Mouse (Mus musculus) cortical plate, adult 2 months (tissue): Measurements from ENCODE around the gene Cst3. TPM values are rescaled to one million over a fixed set of nuclear protein-coding genes. Genes with fewer than 3 reads are reported as not detected.

Experiments used
- H3K27ac ChIP-seq: fragments of 200-500 bp; 2 replicates; pipeline ENCODE4 v1.5.1; 2012; ENCODE audit warnings: low read length, control low read depth, inconsistent platforms; ENCODE audit not compliant: insufficient read depth
- H3K4me1 ChIP-seq: fragments of 200-500 bp; 2 replicates; pipeline ENCODE4 v1.6.1; 2011; ENCODE audit warnings: low read length; ENCODE audit not compliant: control insufficient read depth, insufficient read depth
- H3K4me3 ChIP-seq: fragments of 200-500 bp; 2 replicates; pipeline ENCODE4 v1.5.1; 2011; ENCODE audit warnings: mild to moderate bottlenecking, low read length, control low read depth; ENCODE audit not compliant: insufficient read depth
- CTCF ChIP-seq: fragments of 200-500 bp; IDR thresholded peaks from 2 replicates; pipeline ENCODE4 v1.5.1; 2011; ENCODE audit warnings: mild to moderate bottlenecking, control low read depth, low read length; ENCODE audit not compliant: insufficient read depth; ENCODE audit errors: extremely low read depth
- POLR2A ChIP-seq: fragments of 200-500 bp; IDR thresholded peaks from 2 replicates; pipeline ENCODE4 v1.6.1; 2011; ENCODE audit warnings: mild to moderate bottlenecking, low read length, control low read depth; ENCODE audit not compliant: insufficient read depth; ENCODE audit errors: extremely low read depth
- polyA plus RNA-seq: library from polyadenylated mRNA; depleted of rRNA; stranded (reverse); fragments of >200 nt; gene quantifications from 2 replicates; pipeline ENCODE4 v1.2.3, GENCODE M21; 2012

Gene Cst3
- polyA plus RNA-seq, 1 experiment = 5,493 TPM

- Histone ChIP-seq H3K27ac (peak overlapping the region; percentile 93), H3K4me1 (no peaks in the 10 kb centered on the region; the same call in 1 of the 2 replicates), H3K4me3 (no peak overlapping the region)
- TF ChIP-seq POLR2A (no peak), CTCF (no peak)
Observed at GRCm38 (mm10) chr2:148879199-148879598, 3.7 kb upstream of the Cst3 start.

GRCm38 (mm10) chr2:148878641-148879130, 3.2 kb upstream of the Cst3 start:
- TF ChIP-seq POLR2A (no peak), CTCF (no peak)
- Histone ChIP-seq H3K4me3 (no peak overlapping the region), H3K4me1 (no peaks in the 10 kb centered on the region; the same call in 1 of the 2 replicates), H3K27ac (peak overlapping the region; percentile 82)

GRCm38 (mm10) chr2:148877016-148877770, 1.7 kb upstream of the Cst3 start:
- peak overlapping the region; percentile 51; the same call in 1 of the 2 replicates for H3K27ac ChIP-seq
- TF ChIP-seq CTCF (no peak), POLR2A (no peak)
- H3K4me3 ChIP-seq = no peak overlapping the region
- H3K4me1 ChIP-seq = peaks cover 1% of the 10 kb centered on the region; the same call in 1 of the 2 replicates

GRCm38 (mm10) chr2:148874617-148875334, 716 bp downstream of the Cst3 start:
- Histone ChIP-seq H3K4me1 (peaks cover 1% of the 10 kb centered on the region; the same call in 1 of the 2 replicates), H3K4me3 (peak overlapping the region; percentile 89), H3K27ac (peak overlapping the region; percentile 91)
- TF ChIP-seq POLR2A = no peak
- TF ChIP-seq CTCF = no peak

GRCm38 (mm10) chr2:148874224-148874616, 1.3 kb downstream of the Cst3 start:
- Histone ChIP-seq H3K27ac (peak overlapping the region; percentile 91), H3K4me3 (peak overlapping the region; percentile 89), H3K4me1 (peaks cover 1% of the 10 kb centered on the region; the same call in 1 of the 2 replicates)
- TF ChIP-seq CTCF (no peak), POLR2A (no peak)

- peak overlapping the region; percentile 89 for H3K4me3 ChIP-seq
- TF ChIP-seq CTCF (no peak), POLR2A (no peak)
- H3K27ac ChIP-seq = peak overlapping the region; percentile 91
- H3K4me1 ChIP-seq = peaks cover 1% of the 10 kb centered on the region; the same call in 1 of the 2 replicates
Observed at GRCm38 (mm10) chr2:148872860-148873259, 2.6 kb downstream of the Cst3 start.

- Histone ChIP-seq H3K4me1 (peaks cover 1% of the 10 kb centered on the region; the same call in 1 of the 2 replicates), H3K27ac (no peak overlapping the region), H3K4me3 (no peak overlapping the region)
- TF ChIP-seq POLR2A = no peak
- TF ChIP-seq CTCF = no peak
Observed at GRCm38 (mm10) chr2:148870526-148870925, 5.0 kb downstream of the Cst3 start.

GRCm38 (mm10) chr2:148868959-148869358, 6.5 kb downstream of the Cst3 start:
- Histone ChIP-seq H3K4me1 (peaks cover 1% of the 10 kb centered on the region; the same call in 1 of the 2 replicates), H3K27ac (no peak overlapping the region), H3K4me3 (no peak overlapping the region)
- TF ChIP-seq POLR2A (no peak), CTCF (no peak)

- no peak for TF ChIP-seq CTCF
- TF ChIP-seq POLR2A = no peak
- Histone ChIP-seq H3K4me1 (no peaks in the 10 kb centered on the region; the same call in 1 of the 2 replicates), H3K4me3 (no peak within 1 kb of the TSS), H3K27ac (no peak within 1 kb of the TSS)
Observed at GRCm38 (mm10) chr2:148864966-148865365, 10.5 kb downstream of the Cst3 start, which contains the start of gene 9230104L09Rik. Gene 9230104L09Rik (minus strand): TSS chr2:148865038.

- Histone ChIP-seq H3K4me1 (peaks cover 1% of the 10 kb centered on the region; the same call in 1 of the 2 replicates), H3K4me3 (no peak overlapping the region), H3K27ac (peak overlapping the region; percentile 89; the same call in 1 of the 2 replicates)
- no peak for TF ChIP-seq CTCF
- no peak for TF ChIP-seq POLR2A
Observed at GRCm38 (mm10) chr2:148861693-148862092, 13.8 kb downstream of the Cst3 start.
